Mouse (Mus musculus) olfactory bulb, adult 2 months (tissue): ENCODE data around the gene Kremen2.

Experiments used
- CTCF ChIP-seq: fragments of 200-500 bp; IDR thresholded peaks from 2 replicates; pipeline ENCODE4 v1.5.1; 2012; ENCODE audit warnings: low read depth, mild to moderate bottlenecking, low read length, moderate library complexity; ENCODE audit not compliant: insufficient read depth
- POLR2A ChIP-seq: fragments of 200-500 bp; IDR thresholded peaks from 2 replicates; pipeline ENCODE4 v1.6.1; 2012; ENCODE audit warnings: mild to moderate bottlenecking, low read depth, low read length, moderate library complexity; ENCODE audit not compliant: insufficient read depth

DNA sequence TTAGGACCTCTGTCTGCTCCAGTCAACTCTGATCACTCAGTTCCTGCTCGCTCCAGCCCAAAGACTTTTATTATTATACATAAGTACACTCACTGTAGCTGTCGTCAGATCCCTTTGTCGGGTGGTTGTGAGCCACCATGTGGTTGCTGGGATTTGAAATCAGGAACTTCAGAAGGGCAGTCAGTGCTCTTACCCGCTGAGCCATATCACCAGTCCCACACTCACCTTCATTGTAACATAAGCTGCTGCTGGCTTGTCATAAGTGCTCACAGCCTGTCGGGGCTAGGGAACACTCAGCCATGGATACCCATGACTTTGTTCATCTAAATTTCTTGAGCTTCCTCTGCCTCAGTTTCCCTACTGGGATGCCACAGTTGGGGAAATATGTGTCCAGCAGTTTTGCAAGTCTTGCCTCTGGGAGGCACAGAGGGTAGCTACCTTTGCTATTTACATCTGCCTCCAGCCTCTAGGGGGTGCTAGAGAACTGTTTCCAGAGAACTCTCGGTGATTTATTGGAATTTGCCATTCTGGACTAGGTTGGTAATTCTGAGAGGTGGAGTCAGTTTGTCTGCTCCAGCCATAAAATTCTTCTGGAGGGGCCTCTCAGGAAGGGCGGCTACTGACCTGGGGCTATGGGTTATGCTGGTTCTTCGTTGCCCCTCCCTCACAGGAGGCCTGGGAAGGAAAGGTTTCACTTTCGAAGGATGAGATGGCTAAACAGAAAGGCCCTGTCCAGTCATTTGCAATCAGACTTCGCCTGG lies 3.2 kb upstream of the Kremen2 start:
- no peak for TF ChIP-seq CTCF
- TF ChIP-seq POLR2A: no peak
